In genomic region chrX:151804388-151804787, GRCm38 (mm10) we compare ENCODE assay signal across 8 mouse cellular contexts. TPM values are rescaled to one million over a fixed set of nuclear protein-coding genes. Genes with fewer than 3 reads are reported as not detected.
DNase-seq lines count a peak whose midpoint lies in the region; ATAC-seq and TF ChIP-seq lines count a peak whose summit lies in the region.

No protein-coding gene starts in this region.

- peak overlapping the region; percentile 74 for H3K9ac ChIP-seq in hindbrain, embryonic 13.5 days
- peak overlapping the region; percentile 69; the same call in 1 of the 2 replicates for H3K9ac ChIP-seq in midbrain, embryonic 14.5 days (replicated peaks; ENCODE audit: low read length)

- H3K4me3 ChIP-seq in erythroblast, embryonic 14.5 days (replicated peaks): peak overlapping the region; percentile 90
- peak overlapping the region; percentile 84 for H3K4me3 ChIP-seq in spleen, adult 2 months (ENCODE audit: extremely low read depth, insufficient read depth, insufficient read length)
- peak overlapping the region; percentile 51 for H3K4me3 ChIP-seq in hindbrain, embryonic 13.5 days
- peak overlapping the region; percentile 53 for H3K4me3 ChIP-seq in midbrain, embryonic 14.5 days (replicated peaks; ENCODE audit: low read depth, low read length)

- peak overlapping the region; percentile 72 for H3K4me2 ChIP-seq in hindbrain, embryonic 13.5 days
- H3K4me2 ChIP-seq in midbrain, embryonic 14.5 days (ENCODE audit: low read length): peak overlapping the region; percentile 65

- ATAC-seq in erythroblast, adult 5-6 weeks (replicated peaks; ENCODE audit: low FRiP score, poor library complexity, severe bottlenecking): no peak
- no peak for ATAC-seq in hindbrain, embryonic 13.5 days (ENCODE audit: low FRiP score)
- ATAC-seq in midbrain, embryonic 14.5 days (ENCODE audit: low FRiP score, low TSS enrichment): no peak

- no peak overlapping the region for H3K27ac ChIP-seq in spleen, adult 2 months (ENCODE audit: insufficient read depth, low read length)
- peak overlapping the region; percentile 12; the same call in 1 of the 2 replicates for H3K27ac ChIP-seq in hindbrain, embryonic 13.5 days
- no peak overlapping the region for H3K27ac ChIP-seq in midbrain, embryonic 14.5 days (replicated peaks; ENCODE audit: low read depth, low read length)

- H3K36me3 ChIP-seq in erythroblast, embryonic 14.5 days (ENCODE audit: control insufficient read depth): peaks cover 5% of the 10 kb centered on the region
- H3K36me3 ChIP-seq in spleen, adult 2 months (ENCODE audit: control insufficient read depth, insufficient read depth, low read length): no peaks in the 10 kb centered on the region
- H3K36me3 ChIP-seq in hindbrain, embryonic 13.5 days: no peaks in the 10 kb centered on the region
- no peaks in the 10 kb centered on the region for H3K36me3 ChIP-seq in midbrain, embryonic 14.5 days (ENCODE audit: control insufficient read depth, insufficient read depth, low read length)

- no peak for DNase-seq in spleen, adult 2 months (ENCODE audit: low read depth in 1 of 2, low spot score in 2 of 2)
- DNase-seq in spleen, adult 12 weeks (ENCODE audit: low spot score): no peak
- DNase-seq in midbrain, embryonic 14.5 days: peak; percentile 3
- DNase-seq in thymus, postnatal 0 days (ENCODE audit: low spot score): no peak
- no peak for DNase-seq in left cerebral cortex, postnatal 25 days (ENCODE audit: low spot score in 2 of 2)

- H3K9me3 ChIP-seq in erythroblast, embryonic 14.5 days (ENCODE audit: control insufficient read depth, low read length): peaks cover 16% of the 10 kb centered on the region
- no peaks in the 10 kb centered on the region for H3K9me3 ChIP-seq in hindbrain, embryonic 13.5 days
- no peaks in the 10 kb centered on the region for H3K9me3 ChIP-seq in midbrain, embryonic 14.5 days (ENCODE audit: control insufficient read depth, low read length)

- TF ChIP-seq POLR2A in spleen, adult 2 months (IDR thresholded peaks at IDR 0.05; ENCODE audit: low read depth, low read length): no peak

- peaks cover 18% of the 10 kb centered on the region for H3K4me1 ChIP-seq in erythroblast, embryonic 14.5 days (ENCODE audit: control insufficient read depth)
- peaks cover 2% of the 10 kb centered on the region; the same call in 1 of the 2 replicates for H3K4me1 ChIP-seq in spleen, adult 2 months (ENCODE audit: control insufficient read depth, insufficient read depth, insufficient read length)
- peaks cover 3% of the 10 kb centered on the region; the same call in 1 of the 2 replicates for H3K4me1 ChIP-seq in hindbrain, embryonic 13.5 days (replicated peaks)
- no peaks in the 10 kb centered on the region for H3K4me1 ChIP-seq in midbrain, embryonic 14.5 days (ENCODE audit: control insufficient read depth, insufficient read depth, low read length)

- TF ChIP-seq CTCF in spleen, adult 2 months (IDR thresholded peaks at IDR 0.05; ENCODE audit: extremely low read depth, insufficient read depth, insufficient read length, insufficient replicate concordance): no peak

- intact Hi-C loops in left cerebral cortex, postnatal 25 days (cut with DNase I): loop anchor here (5.0 to 10.0 kb wide), 2 partner anchors 167 to 200 kb away; no protein-coding TSS in a partner anchor

- 36% methylated on average over 9 of the region's 9 CpGs for WGBS in spleen, adult 2 months
- 15% methylated on average over 9 of the region's 9 CpGs for WGBS in hindbrain, embryonic 13.5 days
- WGBS in midbrain, embryonic 14.5 days: 26% methylated on average over 9 of the region's 9 CpGs

- H3K27me3 ChIP-seq in erythroblast, embryonic 14.5 days (ENCODE audit: control insufficient read depth): peaks cover 5% of the 10 kb centered on the region; the same call in 1 of the 2 replicates
- no peaks in the 10 kb centered on the region for H3K27me3 ChIP-seq in spleen, adult 2 months (ENCODE audit: control insufficient read depth, insufficient read depth, low read length)
- peaks cover under 1% of the 10 kb centered on the region; the same call in 1 of the 2 replicates for H3K27me3 ChIP-seq in hindbrain, embryonic 13.5 days
- no peaks in the 10 kb centered on the region for H3K27me3 ChIP-seq in midbrain, embryonic 14.5 days (ENCODE audit: control insufficient read depth, insufficient read depth, low read length)

RNA-seq across cellular contexts. Expression of gene Huwe1, which starts 3.8 kb away (rescaled TPM):
- polyA plus RNA-seq in erythroblast, embryonic 14.5 days (2012): 0.88 and 0.98 TPM in 2 replicates
- 64.0 and 71.9 TPM in 2 replicates for total RNA-seq in erythroblast, adult 5-6 weeks (2015; ENCODE audit: low replicate concordance)
- total RNA-seq in erythroblast, adult 5-6 weeks (2017; ENCODE audit: low replicate concordance): 55.3 and 136 TPM in 2 replicates
- polyA plus RNA-seq in spleen, adult 2 months (2012; rRNA removed): 48.9 and 54.3 TPM in 2 replicates
- 53.0 and 56.5 TPM in 2 replicates for polyA plus RNA-seq in hindbrain, embryonic 13.5 days (2015; fragmentation: Nextera tagmentation; extraction: Ambion mirVana)
- polyA plus RNA-seq in midbrain, embryonic 14.5 days (2014; fragmentation: Nextera tagmentation; extraction: Ambion mirVana): 93.6 and 106 TPM in 2 replicates
- polyA plus RNA-seq in thymus, postnatal 0 days (2015; fragmentation: Nextera tagmentation; extraction: Ambion mirVana): 23.6 and 25.4 TPM in 2 replicates
- total RNA-seq in left cerebral cortex, postnatal 25 days (2021): 100 to 1,000 TPM; 263 to 269 TPM

Comparison
In these comparisons a context has a peak if more than half of its experiments do, and no peak if none do; other contexts are left out.
1. RNA of gene Huwe1, which starts 3.8 kb away (polyA plus RNA-seq): 93.6 to 106 TPM in midbrain, embryonic 14.5 days, 48.9 to 54.3 TPM in spleen, adult 2 months, 53.0 to 56.5 TPM in hindbrain, embryonic 13.5 days and 23.6 to 25.4 TPM in thymus, postnatal 0 days; 0.88 to 0.98 TPM in erythroblast, embryonic 14.5 days; every median in the first group is over 10 times any median in the second.
2. Peak in every context shown above with its lines, with median percentiles within 50 percentile points of each other: H3K4me3 ChIP-seq.